Mouse (Mus musculus): ENCODE results near the gene Liph. TPM values are rescaled to one million over a fixed set of nuclear protein-coding genes. Genes with fewer than 3 reads are reported as not detected.

The Liph gene
- 30.8 TPM for polyA plus RNA-seq (2014; fragmentation: Illumina TruSeq; extraction: RNeasy Lipid Tissue Mini Kit (QIAGEN cat#74804); ENCODE audit: low read depth, low replicate concordance)

GRCm38 (mm10) chr16:21995304-21995703, at the start of gene Liph:
Gene Liph, minus strand, starts transcription at chr16:21995663.

GRCm38 (mm10) chr16:22009099-22009584, 13.7 kb upstream of the Liph start, which contains the start of gene Senp2:
Gene Senp2, plus strand, starts transcription at chr16:22009484.

GRCm38 (mm10) chr16:21946761-21947715, 48.4 kb downstream of the Liph start, which contains the start of gene Tmem41a:
Gene Tmem41a, minus strand, starts transcription at chr16:21947552.

Other genes with a start within 250 kb of the Liph start
- gene Ehhadh, start 207.9 kb downstream of the Liph start, polyA plus RNA-seq (2014; fragmentation: Illumina TruSeq; extraction: RNeasy Lipid Tissue Mini Kit (QIAGEN cat#74804); ENCODE audit: low read depth, low replicate concordance) = 39.1 TPM
- gene Map3k13, start 201.3 kb downstream of the Liph start, polyA plus RNA-seq (2014; fragmentation: Illumina TruSeq; extraction: RNeasy Lipid Tissue Mini Kit (QIAGEN cat#74804); ENCODE audit: low read depth, low replicate concordance) = 16.8 TPM
- 8.7 TPM for gene Tmem41a, start 48.1 kb downstream of the Liph start, polyA plus RNA-seq (2014; fragmentation: Illumina TruSeq; extraction: RNeasy Lipid Tissue Mini Kit (QIAGEN cat#74804); ENCODE audit: low read depth, low replicate concordance)
- 67.1 TPM for gene Senp2, start 13.8 kb upstream of the Liph start, polyA plus RNA-seq (2014; fragmentation: Illumina TruSeq; extraction: RNeasy Lipid Tissue Mini Kit (QIAGEN cat#74804); ENCODE audit: low read depth, low replicate concordance)
- gene Igf2bp2, start 167.6 kb upstream of the Liph start, polyA plus RNA-seq (2014; fragmentation: Illumina TruSeq; extraction: RNeasy Lipid Tissue Mini Kit (QIAGEN cat#74804); ENCODE audit: low read depth, low replicate concordance) = 26.4 TPM

All from sigmoid colon, adult 10 weeks (tissue).